Mouse (Mus musculus) neural tube, embryonic 13.5 days (tissue): ENCODE measurements around the gene Sypl2. TPM values are rescaled to one million over a fixed set of nuclear protein-coding genes. Genes with fewer than 3 reads are reported as not detected.
A peak's percentile ranks its signal among the peaks of the same experiment; 100 is the strongest.
"Not testable (repeated sequence)": the region's sequence is repeated elsewhere in the genome, so short reads cannot be mapped to it uniquely, and the experiment has no call there.

Source experiments
- ATAC-seq: fragments of 200-750 bp; cut with Nextera tagmentation; 2 replicates; pipeline ENCODE4 v1.8.0; 2017; ENCODE audit warnings: low read depth, mild to moderate bottlenecking, moderate TSS enrichment, moderate library complexity
- H3K27ac ChIP-seq: fragments of 300-500 bp; sonication (generic); replicated peaks from 2 replicates; pipeline ENCODE4 v1.5.1; 2015; ENCODE audit warnings: moderate library complexity, mild to moderate bottlenecking, inconsistent platforms
- H3K27me3 ChIP-seq: fragments of 300-500 bp; sonication (generic); 2 replicates; pipeline ENCODE4 v1.6.1; 2015; ENCODE audit warnings: mild to moderate bottlenecking, inconsistent platforms
- H3K36me3 ChIP-seq: fragments of 300-500 bp; sonication (generic); 2 replicates; pipeline ENCODE4 v1.6.1; 2015; ENCODE audit warnings: mild to moderate bottlenecking, inconsistent platforms
- H3K4me1 ChIP-seq: fragments of 300-500 bp; sonication (generic); replicated peaks from 2 replicates; pipeline ENCODE4 v1.6.1; 2015; ENCODE audit warnings: inconsistent platforms
- H3K4me2 ChIP-seq: fragments of 300-500 bp; sonication (generic); 2 replicates; pipeline ENCODE4 v1.6.1; 2015; ENCODE audit warnings: inconsistent platforms, mild to moderate bottlenecking, moderate library complexity
- H3K4me3 ChIP-seq: fragments of 300-500 bp; sonication (generic); 2 replicates; pipeline ENCODE4 v1.5.1; 2015; ENCODE audit warnings: mild to moderate bottlenecking, inconsistent platforms
- H3K9ac ChIP-seq: fragments of 300-500 bp; sonication (generic); 2 replicates; pipeline ENCODE4 v1.6.1; 2015; ENCODE audit warnings: moderate library complexity, mild to moderate bottlenecking, inconsistent platforms
- H3K9me3 ChIP-seq: fragments of 300-500 bp; sonication (generic); 2 replicates; pipeline ENCODE4 v1.6.1; 2016; ENCODE audit warnings: inconsistent platforms
- WGBS: fragments of 180-500 bp; shearing (Covaris S2); methylation state at CpG from one replicate; pipeline ENCODE4 v1.1.7; 2015; 5-methylcytosine and 5-hydroxymethylcytosine counted together
- polyA plus RNA-seq: library from polyadenylated mRNA; unstranded; fragments of >200 nt; fragmentation: Nextera tagmentation; extraction: Ambion mirVana; gene quantifications from 2 replicates; pipeline ENCODE4 v1.2.1, GENCODE M21; 2015

Gene Sypl2
- polyA plus RNA-seq = 0.14 and 0.71 TPM in 2 replicates

GRCm38 (mm10) chr3:108226558-108227350 lies at the start of gene Sypl2:
Sypl2 (minus strand) TSS chr3:108226648.
- no peak for ATAC-seq
- peaks cover 15% of the 10 kb centered on the region for H3K4me1 ChIP-seq
- no peaks in the 10 kb centered on the region for H3K9me3 ChIP-seq
- H3K4me3 ChIP-seq = peak within 1 kb of the TSS; percentile 34
- no peak within 1 kb of the TSS for H3K27ac ChIP-seq
- peaks cover 68% of the 10 kb centered on the region for H3K27me3 ChIP-seq
- H3K4me2 ChIP-seq = peak within 1 kb of the TSS; percentile 56
- 2% methylated on average over 44 of the region's 44 CpGs for WGBS
- H3K9ac ChIP-seq = peak within 1 kb of the TSS; percentile 39
- H3K36me3 ChIP-seq = no peaks in the 10 kb centered on the region

- Histone ChIP-seq H3K4me2 (no peak overlapping the region), H3K4me3 (no peak overlapping the region), H3K27me3 (no peaks in the 10 kb centered on the region), H3K9ac (no peak overlapping the region), H3K9me3 (no peaks in the 10 kb centered on the region), H3K36me3 (peaks cover 20% of the 10 kb centered on the region), H3K27ac (no peak overlapping the region), H3K4me1 (peaks cover 29% of the 10 kb centered on the region)
- 49% methylated on average over 3 of the region's 3 CpGs for WGBS
- ATAC-seq = no peak
Measured at GRCm38 (mm10) chr3:108259319-108259718, 32.9 kb upstream of the Sypl2 start.

GRCm38 (mm10) chr3:108257831-108258500 lies 31.5 kb upstream of the Sypl2 start:
- Histone ChIP-seq H3K4me1 (peaks cover 29% of the 10 kb centered on the region), H3K27ac (no peak overlapping the region), H3K4me2 (peak overlapping the region; percentile 89), H3K36me3 (peaks cover 10% of the 10 kb centered on the region), H3K9ac (peak overlapping the region; percentile 93), H3K9me3 (no peaks in the 10 kb centered on the region), H3K27me3 (no peaks in the 10 kb centered on the region), H3K4me3 (peak overlapping the region; percentile 98)
- WGBS = 69% methylated on average over 3 of the region's 3 CpGs
- no peak for ATAC-seq

GRCm38 (mm10) chr3:108256719-108257637 lies 30.5 kb upstream of the Sypl2 start, which contains the start of gene Psma5:
Psma5 (plus strand) TSS chr3:108256926.
- peak within 1 kb of the TSS; percentile 98 for H3K4me3 ChIP-seq
- 0 out of 2 replicates have a peak within 1 kb of the TSS, but pooled peaks have one; percentile 19 for H3K27ac ChIP-seq
- H3K36me3 ChIP-seq = peaks cover 3% of the 10 kb centered on the region
- peak; percentile 99 for ATAC-seq
- peak within 1 kb of the TSS; percentile 93 for H3K9ac ChIP-seq
- H3K4me2 ChIP-seq = peak within 1 kb of the TSS; percentile 89
- no peaks in the 10 kb centered on the region for H3K27me3 ChIP-seq
- WGBS = under 1% methylated on average over 79 of the region's 79 CpGs
- H3K4me1 ChIP-seq = peaks cover 29% of the 10 kb centered on the region
- H3K9me3 ChIP-seq = no peaks in the 10 kb centered on the region

- Histone ChIP-seq H3K4me2 (no peak overlapping the region), H3K4me3 (no peak overlapping the region), H3K9me3 (no peaks in the 10 kb centered on the region), H3K27ac (no peak overlapping the region), H3K4me1 (no peaks in the 10 kb centered on the region), H3K36me3 (no peaks in the 10 kb centered on the region), H3K9ac (no peak overlapping the region), H3K27me3 (no peaks in the 10 kb centered on the region)
- no peak for ATAC-seq
- WGBS = 88% methylated on average over 2 of the region's 2 CpGs
Measured at GRCm38 (mm10) chr3:108246857-108247256, 20.4 kb upstream of the Sypl2 start.

- no peak overlapping the region for H3K4me2 ChIP-seq
- H3K27ac ChIP-seq = no peak overlapping the region
- no peaks in the 10 kb centered on the region for H3K9me3 ChIP-seq
- no peak for ATAC-seq
- no peak overlapping the region for H3K9ac ChIP-seq
- H3K27me3 ChIP-seq = no peaks in the 10 kb centered on the region
- H3K4me3 ChIP-seq = no peak overlapping the region
- no peaks in the 10 kb centered on the region for H3K36me3 ChIP-seq
- H3K4me1 ChIP-seq = no peaks in the 10 kb centered on the region
- WGBS = 88% methylated on average over 3 of the region's 3 CpGs
Measured at GRCm38 (mm10) chr3:108241243-108241839, 14.9 kb upstream of the Sypl2 start.

- H3K27me3 ChIP-seq, H3K27ac ChIP-seq, H3K4me2 ChIP-seq, H3K4me1 ChIP-seq, H3K9me3 ChIP-seq, ATAC-seq, H3K4me3 ChIP-seq, H3K9ac ChIP-seq, H3K36me3 ChIP-seq: not testable (repeated sequence)
- WGBS = 89% methylated on average over 4 of the region's 4 CpGs
Measured at GRCm38 (mm10) chr3:108237474-108238102, 11.1 kb upstream of the Sypl2 start.

GRCm38 (mm10) chr3:108231646-108232045 lies 5.2 kb upstream of the Sypl2 start:
- ATAC-seq = no peak
- H3K4me1 ChIP-seq = peaks cover 4% of the 10 kb centered on the region
- 88% methylated on average over 4 of the region's 4 CpGs for WGBS

GRCm38 (mm10) chr3:108227521-108227920 lies 1.1 kb upstream of the Sypl2 start:
- 72% methylated on average over 2 of the region's 2 CpGs for WGBS
- H3K27ac ChIP-seq = no peak overlapping the region
- peaks cover 15% of the 10 kb centered on the region for H3K4me1 ChIP-seq
- no peak overlapping the region for H3K4me2 ChIP-seq
- no peaks in the 10 kb centered on the region for H3K36me3 ChIP-seq
- peaks cover 61% of the 10 kb centered on the region for H3K27me3 ChIP-seq
- H3K4me3 ChIP-seq = no peak overlapping the region
- no peak overlapping the region for H3K9ac ChIP-seq
- no peak for ATAC-seq
- H3K9me3 ChIP-seq = no peaks in the 10 kb centered on the region

More at GRCm38 (mm10) chr3:108231646-108232045, 5.2 kb upstream of the Sypl2 start:
- no peaks in the 10 kb centered on the region for H3K36me3 ChIP-seq
- no peaks in the 10 kb centered on the region for H3K9me3 ChIP-seq
- H3K27me3 ChIP-seq = peaks cover 20% of the 10 kb centered on the region
- no peak overlapping the region for H3K27ac ChIP-seq
- no peak overlapping the region for H3K9ac ChIP-seq
- no peak overlapping the region for H3K4me3 ChIP-seq
- no peak overlapping the region for H3K4me2 ChIP-seq

GRCm38 (mm10) chr3:108225711-108226557 lies 514 bp downstream of the Sypl2 start:
- Histone ChIP-seq H3K9ac (peak overlapping the region; percentile 39), H3K36me3 (no peaks in the 10 kb centered on the region), H3K9me3 (no peaks in the 10 kb centered on the region), H3K4me3 (peak overlapping the region; percentile 34), H3K4me1 (peaks cover 15% of the 10 kb centered on the region), H3K27ac (no peak overlapping the region), H3K4me2 (peak overlapping the region; percentile 56), H3K27me3 (peaks cover 76% of the 10 kb centered on the region)
- 2% methylated on average over 66 of the region's 67 CpGs for WGBS
- ATAC-seq = peak; percentile 50; the same call in 1 of the 2 replicates
